Mouse (Mus musculus) liver, embryonic 13.5 days (tissue): Measurements from ENCODE around the gene Gm49416. TPM values are rescaled to one million over a fixed set of nuclear protein-coding genes. Genes with fewer than 3 reads are reported as not detected.
"Not testable (repeated sequence)": the region's sequence is repeated elsewhere in the genome, so short reads cannot be mapped to it uniquely, and the experiment has no call there.

Source experiments
- ATAC-seq: fragments of 200-750 bp; cut with Nextera tagmentation; 2 replicates; pipeline ENCODE4 v1.8.0; 2017; ENCODE audit warnings: low read depth, mild to moderate bottlenecking, moderate number of reproducible peaks, moderate library complexity
- DNase-seq: peaks from one replicate; pipeline ENCODE4 v3.0.0; 2022
- H3K27ac ChIP-seq: fragments of 300-500 bp; sonication (generic); 2 replicates; pipeline ENCODE4 v1.5.1; 2015; ENCODE audit warnings: moderate library complexity, mild to moderate bottlenecking, inconsistent platforms
- H3K27me3 ChIP-seq: fragments of 300-500 bp; sonication (generic); 2 replicates; pipeline ENCODE4 v1.6.1; 2015; ENCODE audit warnings: mild to moderate bottlenecking, inconsistent platforms
- H3K36me3 ChIP-seq: fragments of 300-500 bp; sonication (generic); 2 replicates; pipeline ENCODE4 v1.6.1; 2015; ENCODE audit warnings: mild to moderate bottlenecking, inconsistent platforms
- H3K4me1 ChIP-seq: fragments of 300-500 bp; sonication (generic); replicated peaks from 2 replicates; pipeline ENCODE4 v1.6.1; 2015; ENCODE audit warnings: inconsistent platforms
- H3K4me2 ChIP-seq: fragments of 300-500 bp; sonication (generic); 2 replicates; pipeline ENCODE4 v1.6.1; 2015; ENCODE audit warnings: inconsistent platforms, mild to moderate bottlenecking, moderate library complexity
- H3K4me3 ChIP-seq: fragments of 300-500 bp; sonication (generic); replicated peaks from 2 replicates; pipeline ENCODE4 v1.5.1; 2015; ENCODE audit warnings: mild to moderate bottlenecking, inconsistent platforms
- H3K9ac ChIP-seq: fragments of 300-500 bp; sonication (generic); 2 replicates; pipeline ENCODE4 v1.6.1; 2015; ENCODE audit warnings: mild to moderate bottlenecking, inconsistent platforms
- H3K9me3 ChIP-seq: fragments of 300-500 bp; sonication (generic); replicated peaks from 2 replicates; pipeline ENCODE4 v1.6.1; 2016; ENCODE audit warnings: inconsistent platforms
- WGBS: fragments of 180-500 bp; shearing (Covaris S2); methylation state at CpG from one replicate; pipeline ENCODE4 v1.1.7; 2015; ENCODE audit not compliant: insufficient replicate concordance; 5-methylcytosine and 5-hydroxymethylcytosine counted together
- polyA plus RNA-seq: library from polyadenylated mRNA; unstranded; fragments of >200 nt; fragmentation: Nextera tagmentation; extraction: Ambion mirVana; gene quantifications from 2 replicates; pipeline ENCODE4 v1.2.1, GENCODE M21; 2015

Gene Gm49416
- polyA plus RNA-seq, 1 experiment from 2014 or later = not detected

DNA sequence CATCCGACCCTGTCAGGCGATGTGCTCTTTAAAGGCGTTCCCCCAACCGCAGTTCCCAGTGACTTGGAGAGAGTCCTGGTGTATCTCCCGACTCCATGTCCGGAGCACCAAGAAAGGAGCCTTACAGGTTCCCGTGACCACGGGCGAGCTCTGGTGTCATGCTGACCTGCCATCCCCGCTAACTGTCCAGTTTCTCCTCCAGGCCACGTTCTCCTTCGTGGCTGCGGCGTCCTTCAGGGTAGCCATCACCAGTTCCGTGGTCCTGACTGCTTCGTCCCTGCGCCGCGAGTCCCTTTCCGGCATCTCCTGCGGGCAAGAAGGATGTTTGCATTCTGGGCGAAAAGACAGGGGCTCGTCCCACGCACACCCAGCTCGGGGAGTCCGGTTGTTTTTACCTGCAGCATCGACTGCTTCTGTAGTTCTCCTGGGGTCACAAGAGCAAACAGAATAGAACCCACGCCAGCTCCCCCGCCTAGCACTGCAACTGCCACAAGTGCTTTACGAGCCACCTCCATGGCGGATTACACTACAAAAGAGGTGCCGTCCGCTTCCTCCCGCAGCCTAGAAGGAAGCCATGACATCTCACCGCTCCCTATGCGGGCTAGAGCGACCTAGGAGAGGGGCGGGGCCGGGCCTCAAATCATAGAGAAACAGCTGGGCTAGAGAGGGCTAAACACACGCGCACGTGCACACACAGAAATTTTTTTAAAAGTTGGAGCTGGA lies 8.3 kb upstream of the Gm49416 start, which contains the start of gene Uqcc3:
Gene Uqcc3, minus strand, starts transcription at position 613 of the 723 bp plus-strand sequence.
- Histone ChIP-seq H3K36me3 (peaks cover 19% of the 10 kb centered on the region), H3K4me2 (peak within 1 kb of the TSS; percentile 89), H3K9ac (peak within 1 kb of the TSS; percentile 90), H3K4me3 (peak within 1 kb of the TSS; percentile 91), H3K9me3 (no peaks in the 10 kb centered on the region), H3K4me1 (peaks cover 18% of the 10 kb centered on the region), H3K27ac (peak within 1 kb of the TSS; percentile 84), H3K27me3 (no peaks in the 10 kb centered on the region)
- WGBS = under 1% methylated on average over 42 of the region's 42 CpGs
- ATAC-seq (peak; percentile 97), DNase-seq (peak; percentile 83)

DNA sequence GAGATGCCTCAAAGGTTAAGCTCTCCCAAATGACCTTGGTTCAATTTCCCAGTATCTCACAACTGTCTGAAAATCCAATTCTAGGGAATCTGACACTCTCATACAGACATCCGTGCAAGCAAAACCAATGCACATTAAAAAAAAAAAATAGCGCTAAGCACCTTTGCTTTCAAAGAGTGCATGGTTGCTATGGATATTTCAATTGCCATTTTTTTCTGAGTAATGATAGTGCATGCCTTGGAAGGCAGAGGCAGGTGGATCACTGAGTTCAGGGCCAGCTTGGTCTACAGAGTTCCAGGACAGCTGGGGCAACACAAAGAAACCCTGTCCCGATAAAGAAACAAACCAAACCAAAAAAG lies 7.7 kb upstream of the Gm49416 start:
- Histone ChIP-seq H3K27ac (no peak overlapping the region), H3K4me1 (peaks cover 18% of the 10 kb centered on the region), H3K4me2 (peak overlapping the region; percentile 89), H3K4me3 (peak overlapping the region; percentile 91), H3K27me3 (no peaks in the 10 kb centered on the region), H3K9me3 (no peaks in the 10 kb centered on the region), H3K9ac (peak overlapping the region; percentile 90), H3K36me3 (peaks cover 13% of the 10 kb centered on the region)
- ATAC-seq (no peak; the same call in 1 of the 2 replicates), DNase-seq (no peak)
- 11% methylated on average over 3 of the region's 3 CpGs for WGBS

DNA sequence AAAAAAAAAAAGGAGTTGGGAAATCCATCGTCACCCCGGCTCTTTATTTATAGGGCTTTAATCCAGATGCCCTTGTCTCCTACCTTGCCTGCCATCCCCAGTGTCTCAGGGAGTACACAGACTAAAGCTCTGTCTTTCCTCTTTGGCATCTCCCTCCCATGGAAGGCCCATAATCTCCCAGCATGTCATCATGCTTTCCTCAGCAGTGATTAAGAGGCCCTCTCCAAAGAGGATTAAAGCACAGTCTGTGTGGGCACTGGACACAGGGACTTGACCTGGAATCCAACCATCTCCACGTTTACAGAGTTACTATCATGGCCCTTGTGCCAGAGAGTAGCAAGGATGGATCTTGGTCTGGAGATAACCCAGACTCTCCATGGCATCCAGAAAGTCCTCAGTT lies 5.1 kb upstream of the Gm49416 start, which contains the start of the genes Lbhd1 and Gm49403:
Gene Lbhd1, plus strand, starts transcription at position 117 of the 400 bp plus-strand sequence.
Gene Gm49403, plus strand, starts transcription at position 315 of the 400 bp plus-strand sequence.
- no peak for DNase-seq
- Histone ChIP-seq H3K36me3 (no peaks in the 10 kb centered on the region), H3K4me3 (no peak within 1 kb of the TSS), H3K9ac (no peak within 1 kb of the TSS), H3K4me1 (peaks cover 35% of the 10 kb centered on the region), H3K4me2 (no peak within 1 kb of the TSS), H3K27me3 (no peaks in the 10 kb centered on the region), H3K27ac (no peak within 1 kb of the TSS), H3K9me3 (no peaks in the 10 kb centered on the region)
- ATAC-seq = no peak
- 69% methylated on average over 3 of the region's 3 CpGs for WGBS

- H3K36me3 ChIP-seq = peaks cover 19% of the 10 kb centered on the region
- H3K9ac ChIP-seq = peak overlapping the region; percentile 83
- no peak for DNase-seq
- H3K4me1 ChIP-seq = peaks cover 43% of the 10 kb centered on the region
- H3K4me3 ChIP-seq = peak overlapping the region; percentile 73
- no peak for ATAC-seq
- no peaks in the 10 kb centered on the region for H3K27me3 ChIP-seq
- peak overlapping the region; percentile 84 for H3K4me2 ChIP-seq
- peak overlapping the region; percentile 89 for H3K27ac ChIP-seq
- 50% methylated on average over 1 of the region's 1 CpGs for WGBS
- no peaks in the 10 kb centered on the region for H3K9me3 ChIP-seq
Measured at GRCm38 (mm10) chr19:8886916-8887584, 1.7 kb upstream of the Gm49416 start.

DNA sequence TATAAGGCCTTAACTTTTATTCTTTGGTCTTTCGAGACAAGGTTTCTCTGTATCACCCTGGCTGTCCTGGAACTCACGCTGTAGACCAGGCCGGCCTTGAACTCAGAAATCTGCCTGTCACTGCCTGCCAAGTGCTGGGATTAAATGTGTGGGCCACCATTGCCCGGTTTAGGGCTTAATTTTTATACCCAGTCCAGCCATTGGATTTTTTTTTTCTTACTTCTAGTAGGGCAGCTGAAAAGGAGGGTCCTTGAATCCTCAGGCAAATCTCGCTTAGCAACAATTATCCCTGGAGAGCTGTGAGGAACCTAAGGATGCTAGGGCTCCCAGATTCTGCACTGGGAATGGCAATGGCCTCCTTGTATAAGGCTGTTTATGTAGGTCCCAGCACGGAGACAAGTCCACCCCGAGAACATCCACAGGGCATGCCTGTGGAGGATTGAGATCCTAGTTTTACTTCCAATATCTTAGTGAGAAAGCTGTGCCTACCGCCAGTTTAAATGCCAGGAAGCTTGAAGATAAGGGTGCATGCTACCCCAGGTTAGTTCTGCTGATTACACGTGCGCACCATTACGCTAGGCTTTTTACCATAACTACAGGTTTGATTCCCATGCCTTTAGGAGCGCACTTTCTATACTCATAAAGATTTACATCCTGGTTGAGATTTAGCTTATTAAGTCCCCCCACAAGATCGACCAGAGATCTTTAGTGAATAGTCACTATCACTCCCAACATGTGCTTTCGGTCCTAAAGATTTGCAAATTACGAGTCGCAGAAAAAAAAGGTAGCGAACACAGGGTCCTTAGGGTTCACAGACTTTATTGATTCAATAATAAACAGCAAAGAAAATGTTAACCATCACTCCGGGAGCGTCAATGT lies 902 bp upstream of the Gm49416 start:
- H3K27ac ChIP-seq = peak overlapping the region; percentile 89
- H3K27me3 ChIP-seq = no peaks in the 10 kb centered on the region
- H3K4me2 ChIP-seq = peak overlapping the region; percentile 84
- H3K4me1 ChIP-seq = peaks cover 49% of the 10 kb centered on the region
- H3K4me3 ChIP-seq = peak overlapping the region; percentile 73
- H3K9ac ChIP-seq = peak overlapping the region; percentile 83
- DNase-seq (no peak), ATAC-seq (no peak)
- peaks cover 19% of the 10 kb centered on the region for H3K36me3 ChIP-seq
- 7% methylated on average over 19 of the region's 19 CpGs for WGBS
- no peaks in the 10 kb centered on the region for H3K9me3 ChIP-seq

- H3K4me1 ChIP-seq = peaks cover 69% of the 10 kb centered on the region
- ATAC-seq = peak; percentile 56
- WGBS = 1% methylated on average over 54 of the region's 54 CpGs
- peak within 1 kb of the TSS; percentile 91 for H3K4me3 ChIP-seq
- no peaks in the 10 kb centered on the region for H3K9me3 ChIP-seq
- no peaks in the 10 kb centered on the region for H3K27me3 ChIP-seq
- H3K4me2 ChIP-seq = peak within 1 kb of the TSS; percentile 80
- peak within 1 kb of the TSS; percentile 94 for H3K27ac ChIP-seq
- peak within 1 kb of the TSS; percentile 96 for H3K9ac ChIP-seq
- DNase-seq = peak; percentile 77
- H3K36me3 ChIP-seq = peaks cover 45% of the 10 kb centered on the region
Measured at GRCm38 (mm10) chr19:8892829-8893766, 4.4 kb downstream of the Gm49416 start, which contains the start of gene Ints5. TSS of gene Ints5 (plus strand) at chr19:8893005.

DNA sequence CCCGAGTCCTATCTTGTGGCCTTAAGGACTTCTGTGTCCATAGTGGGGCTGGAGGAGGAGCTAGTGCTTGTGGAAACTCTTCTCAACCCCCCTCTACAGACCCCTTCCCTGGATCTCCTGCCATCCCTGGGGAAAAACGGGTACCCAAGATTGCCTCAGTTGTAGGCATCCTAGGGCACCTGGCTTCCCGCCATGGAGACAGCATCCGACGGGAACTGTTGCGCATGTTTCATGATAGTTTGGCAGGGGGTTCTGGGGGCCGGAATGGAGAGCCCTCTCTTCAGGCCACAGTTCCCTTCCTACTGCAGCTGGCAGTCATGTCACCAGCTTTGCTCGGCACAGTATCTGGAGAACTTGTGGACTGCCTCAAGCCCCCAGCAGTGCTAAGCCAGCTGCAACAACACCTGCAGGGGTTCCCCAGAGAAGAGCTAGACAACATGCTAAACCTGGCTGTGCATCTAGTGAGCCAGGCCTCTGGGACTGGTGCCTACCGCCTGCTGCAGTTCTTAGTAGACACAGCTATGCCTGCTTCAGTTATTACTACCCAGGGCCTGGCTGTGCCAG lies 6.8 kb downstream of the Gm49416 start:
- Histone ChIP-seq H3K4me1 (peaks cover 74% of the 10 kb centered on the region), H3K27me3 (no peaks in the 10 kb centered on the region), H3K4me2 (no peak overlapping the region), H3K9ac (peak overlapping the region; percentile 16; the same call in 1 of the 2 replicates), H3K9me3 (no peaks in the 10 kb centered on the region), H3K4me3 (no peak overlapping the region; the same call in 1 of the 2 replicates), H3K27ac (peak overlapping the region; percentile 91; the same call in 1 of the 2 replicates), H3K36me3 (peaks cover 39% of the 10 kb centered on the region)
- ATAC-seq = no peak
- no peak for DNase-seq
- WGBS = 86% methylated on average over 9 of the region's 9 CpGs

DNA sequence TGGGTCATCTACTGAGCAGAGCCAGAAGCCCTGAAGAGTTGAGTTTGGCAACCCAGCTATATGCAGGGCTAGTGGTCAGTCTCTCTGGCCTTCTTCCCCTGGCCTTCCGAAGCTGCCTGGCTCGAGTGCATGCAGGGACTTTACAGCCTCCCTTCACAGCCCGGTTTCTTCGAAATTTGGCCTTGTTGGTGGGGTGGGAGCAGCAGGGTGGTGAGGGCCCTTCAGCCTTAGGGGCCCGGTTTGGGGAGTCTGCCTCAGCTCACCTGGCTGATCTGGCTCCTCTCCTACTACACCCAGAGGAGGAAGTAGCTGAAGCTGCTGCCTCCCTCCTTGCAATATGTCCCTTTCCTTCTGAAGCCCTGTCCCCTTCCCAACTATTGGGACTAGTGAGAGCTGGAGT lies 7.5 kb downstream of the Gm49416 start:
- peaks cover 74% of the 10 kb centered on the region for H3K4me1 ChIP-seq
- H3K9ac ChIP-seq = peak overlapping the region; percentile 74
- DNase-seq = not testable (repeated sequence)

DNA sequence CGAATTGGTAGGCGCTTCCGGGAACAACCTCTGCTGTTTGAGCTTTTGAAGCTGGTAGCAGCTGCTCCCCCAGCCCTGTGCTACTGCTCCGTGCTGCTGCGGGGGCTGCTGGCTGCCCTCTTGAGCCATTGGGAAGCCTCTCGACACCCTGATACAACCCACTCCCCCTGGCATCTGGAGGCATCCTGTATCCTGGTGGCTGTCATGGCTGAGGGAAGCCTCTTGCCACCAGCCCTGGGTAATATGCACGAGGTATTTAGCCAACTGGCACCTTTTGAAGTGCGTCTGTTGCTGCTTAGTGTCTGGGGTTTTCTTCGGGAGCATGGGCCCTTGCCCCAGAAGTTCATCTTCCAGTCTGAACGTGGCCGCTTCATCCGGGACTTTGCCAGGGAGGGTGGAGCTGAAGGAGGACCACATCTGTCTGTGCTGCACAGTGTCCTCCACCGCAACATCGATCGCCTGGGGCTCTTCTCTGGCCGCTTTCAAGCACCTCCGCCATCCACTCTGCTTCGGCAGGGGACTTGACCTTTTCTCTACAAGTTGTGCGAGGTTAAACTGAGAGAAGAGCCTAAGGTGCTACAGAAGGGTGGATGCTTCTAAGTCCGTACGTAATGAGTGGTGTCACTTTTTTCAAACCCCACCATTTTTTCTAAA lies 8.6 kb downstream of the Gm49416 start:
- Histone ChIP-seq H3K4me2 (peak overlapping the region; percentile 78), H3K4me1 (peaks cover 70% of the 10 kb centered on the region), H3K36me3 (peaks cover 41% of the 10 kb centered on the region), H3K4me3 (peak overlapping the region; percentile 93), H3K27ac (peak overlapping the region; percentile 91), H3K9ac (peak overlapping the region; percentile 74)
- DNase-seq, H3K9me3 ChIP-seq, H3K27me3 ChIP-seq: not testable (repeated sequence)
- peak; percentile 32 for ATAC-seq
- WGBS = 37% methylated on average over 21 of the region's 21 CpGs

More for the DNA sequence above, 7.5 kb downstream of the Gm49416 start:
- not testable (repeated sequence) for ATAC-seq, H3K9me3 ChIP-seq, H3K27me3 ChIP-seq, H3K4me3 ChIP-seq
- Histone ChIP-seq H3K27ac (peak overlapping the region; percentile 91), H3K36me3 (peaks cover 35% of the 10 kb centered on the region), H3K4me2 (peak overlapping the region; percentile 78; the same call in 1 of the 2 replicates)
- WGBS = 70% methylated on average over 5 of the region's 5 CpGs
